In genomic region chr2:33058926-33059325, GRCm38 (mm10) we compare ENCODE assay signal across 12 mouse cellular contexts.
DNase-seq lines count a peak whose midpoint lies in the region; ATAC-seq and TF ChIP-seq lines count a peak whose summit lies in the region.
"Had no signal": no experiment of that assay in that cellular context is flagged by ENCODE, and none has a peak within 500 bp of the region (broad histone marks: within the 10 kb centered on the region; RNA-seq: fewer than 3 reads in every experiment).

No protein-coding gene starts in this region.

- H3K4me3 ChIP-seq in thymus, adult 2 months (ENCODE audit: control insufficient read depth, insufficient read depth, low read length), result no peak overlapping the region
- H3K4me3 ChIP-seq in hindbrain, postnatal 0 days (ENCODE audit: low read length), result no peak overlapping the region
- H3K4me3 ChIP-seq: megakaryocyte, embryonic 14.5 days had no signal

- no peak for TF ChIP-seq CTCF in thymus, adult 2 months (IDR thresholded peaks at IDR 0.05; ENCODE audit: borderline replicate concordance, control insufficient read depth, extremely low read depth, insufficient read depth, low read length, poor library complexity)
- no peak for TF ChIP-seq CTCF in hindbrain, postnatal 0 days (IDR thresholded peaks at IDR 0.05; ENCODE audit: low read depth)

- no peak overlapping the region for H3K4me2 ChIP-seq in hindbrain, postnatal 0 days (ENCODE audit: low read depth, low read length)

- no peaks in the 10 kb centered on the region for H3K9me3 ChIP-seq in hindbrain, postnatal 0 days (ENCODE audit: low read length)
- H3K9me3 ChIP-seq: megakaryocyte, embryonic 14.5 days had no signal

- no peaks in the 10 kb centered on the region for H3K27me3 ChIP-seq in thymus, adult 2 months (ENCODE audit: control insufficient read depth, insufficient read depth, low read length)
- H3K27me3 ChIP-seq in hindbrain, postnatal 0 days (ENCODE audit: insufficient read depth, low read length), result no peaks in the 10 kb centered on the region

- peak; percentile 27 to 44 for DNase-seq in layer of hippocampus, adult 18-20 months (ENCODE audit: low spot score in 2 of 2)
- no peak for DNase-seq in layer of hippocampus, postnatal 36 days
- DNase-seq in NIH3T3 (ENCODE audit: low read depth), result peak; percentile 38
- peak; percentile 39 for DNase-seq in adrenal gland, postnatal 10 days
- peak; percentile 45 to 46 for DNase-seq in cerebellum, postnatal 10 days
- no peak for DNase-seq in thymus, adult 2 months
- DNase-seq in hindbrain, postnatal 0 days (ENCODE audit: low spot score), result no peak
- no peak for DNase-seq in embryo, embryonic 9.5 days (ENCODE audit: extremely low spot score)
- DNase-seq: kidney, postnatal 10 days; lung, adult 18-20 months; thymus, adult 18-20 months had no signal

- no peak overlapping the region for H3K9ac ChIP-seq in hindbrain, postnatal 0 days (replicated peaks; ENCODE audit: low read length)

- H3K27ac ChIP-seq in thymus, adult 2 months (ENCODE audit: control insufficient read depth, insufficient read depth, low read length), result no peak overlapping the region
- H3K27ac ChIP-seq in hindbrain, postnatal 0 days, result no peak overlapping the region

- no peaks in the 10 kb centered on the region for H3K36me3 ChIP-seq in thymus, adult 2 months (ENCODE audit: control insufficient read depth, insufficient read depth, low read length)
- H3K36me3 ChIP-seq in hindbrain, postnatal 0 days (ENCODE audit: insufficient read depth, low read length), result peaks cover 7% of the 10 kb centered on the region; the same call in 1 of the 2 replicates

- no peaks in the 10 kb centered on the region for H3K4me1 ChIP-seq in thymus, adult 2 months (replicated peaks; ENCODE audit: control insufficient read depth, insufficient read depth, low read length)
- H3K4me1 ChIP-seq in hindbrain, postnatal 0 days (ENCODE audit: insufficient read depth, low read length), result no peaks in the 10 kb centered on the region
- H3K4me1 ChIP-seq: megakaryocyte, embryonic 14.5 days had no signal

- WGBS in thymus, adult 2 months, result 95% methylated on average over 5 of the region's 5 CpGs
- WGBS in hindbrain, postnatal 0 days, result 78% methylated on average over 5 of the region's 5 CpGs

- no peak for ATAC-seq in hindbrain, postnatal 0 days

- TF ChIP-seq POLR2A in thymus, adult 2 months (IDR thresholded peaks at IDR 0.05; ENCODE audit: control insufficient read depth, extremely low read depth, insufficient read depth, low read length, poor library complexity), result no peak

Comparison
In these comparisons a context has a peak if more than half of its experiments do, and no peak if none do; other contexts are left out.
1. DNase-seq: peak in layer of hippocampus, adult 18-20 months (2 of 2), NIH3T3 (single experiment), adrenal gland, postnatal 10 days (single experiment) and cerebellum, postnatal 10 days (2 of 2); none in layer of hippocampus, postnatal 36 days (0 of 2), thymus, adult 2 months (single experiment), hindbrain, postnatal 0 days (single experiment) and embryo, embryonic 9.5 days (single experiment).